Mouse (Mus musculus): ENCODE results near the gene Gm35549.

Gene Gm35549

GRCm38 (mm10) chr9:122823374-122824017 lies 20.3 kb downstream of the Gm35549 start:
- no peak for DNase-seq

- DNase-seq: no peak
Measured at GRCm38 (mm10) chr9:122815239-122815851, 28.5 kb downstream of the Gm35549 start.

- no peak for DNase-seq
Measured at GRCm38 (mm10) chr9:122814775-122815174, 29.1 kb downstream of the Gm35549 start.

- no peak for DNase-seq
Measured at GRCm38 (mm10) chr9:122812386-122812785, 31.4 kb downstream of the Gm35549 start.

GRCm38 (mm10) chr9:122810212-122810611 lies 33.6 kb downstream of the Gm35549 start:
- no peak for DNase-seq

- no peak for DNase-seq
Measured at GRCm38 (mm10) chr9:122807186-122807585, 36.6 kb downstream of the Gm35549 start.

GRCm38 (mm10) chr9:122805845-122806341 lies 37.9 kb downstream of the Gm35549 start:
- DNase-seq: no peak

GRCm38 (mm10) chr9:122805053-122805844 lies 38.6 kb downstream of the Gm35549 start, which contains the start of gene Tcaim:
Gene Tcaim, plus strand, starts transcription at chr9:122805539.
- DNase-seq: peak; percentile 93

- DNase-seq: no peak
Measured at GRCm38 (mm10) chr9:122786534-122786933, 57.3 kb downstream of the Gm35549 start.

- no peak for DNase-seq
Measured at GRCm38 (mm10) chr9:122785231-122785630, 58.6 kb downstream of the Gm35549 start.

All from lung, postnatal 14 days (tissue).